Mouse (Mus musculus): ENCODE measurements around the gene AI467606.

GRCm38 (mm10) chr7:127073221-127073620 is 17.9 kb upstream of the AI467606 start:
- TF ChIP-seq GATA1 (IDR thresholded peaks at IDR 0.05; ENCODE audit: low read length) (no peak), TAL1 (IDR thresholded peaks at IDR 0.05; ENCODE audit: low read length) (no peak)

Measured in erythroblast, embryonic 14.5 days (primary cell).